Mouse (Mus musculus): ENCODE data around the gene Cpt1b. TPM values are rescaled to one million over a fixed set of nuclear protein-coding genes. Genes with fewer than 3 reads are reported as not detected.

Gene Cpt1b
- 0.92 and 1.4 TPM in 2 replicates for total RNA-seq (2012; rRNA removed)
- polyA plus RNA-seq (2012; ENCODE audit: insufficient read depth in 1 of 2, insufficient read length in 2 of 2, low read depth in 1 of 2, low replicate concordance in 2 of 2, missing spikeins in 1 of 2), result 1 to 10 TPM in 1 of 2 experiments, not detected in 1; 2.0 TPM

DNA sequence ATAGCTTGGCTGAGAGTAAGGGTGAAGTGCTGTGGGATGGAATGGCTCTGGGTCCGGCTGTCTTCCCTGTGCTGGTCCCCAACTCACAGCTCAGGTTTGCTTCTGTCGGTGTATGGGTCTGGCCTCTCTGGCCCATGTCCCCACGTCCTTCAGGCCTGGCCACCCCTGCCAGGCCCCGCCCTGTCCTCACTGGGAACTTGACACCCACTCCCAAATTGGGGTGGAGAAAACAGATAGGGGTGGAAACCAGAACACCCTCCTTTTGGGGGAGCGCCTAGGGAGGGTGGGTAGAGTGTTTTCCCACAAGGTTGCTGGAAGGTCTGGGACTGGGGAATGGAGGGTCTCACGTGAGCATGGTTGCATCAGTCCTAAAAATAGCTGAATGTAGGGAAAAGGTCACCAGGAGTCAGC is at the start of gene Cpt1b:
TSS of gene Cpt1b (minus strand) at position 153 of the 411 bp plus-strand sequence.
- H3K9ac ChIP-seq (ENCODE audit: control insufficient read depth, low read depth, low read length, poor library complexity, severe bottlenecking), result no peak within 1 kb of the TSS
- no peaks in the 10 kb centered on the region; the same call in 1 of the 2 replicates for H3K79me2 ChIP-seq (ENCODE audit: control insufficient read depth, insufficient read depth, low read length, poor library complexity)
- TF ChIP-seq POLR2A (IDR thresholded peaks at IDR 0.05; ENCODE audit: control insufficient read depth in 1 of 2, insufficient read depth in 1 of 2, low read depth in 1 of 2, low read length in 2 of 2, poor library complexity in 1 of 2) (no peak), ZKSCAN1 (IDR thresholded peaks at IDR 0.05; ENCODE audit: low read depth, low read length) (no peak), MXI1 (IDR thresholded peaks at IDR 0.05; ENCODE audit: low read depth, low read length) (no peak), ELF1 (IDR thresholded peaks at IDR 0.05; ENCODE audit: low read depth, low read length) (no peak), RCOR1 (IDR thresholded peaks at IDR 0.05; ENCODE audit: low read depth, low read length) (no peak), KAT2A (conservative IDR thresholded peaks at IDR 0.05; ENCODE audit: low read depth, low read length) (no peak), TAL1 (IDR thresholded peaks at IDR 0.05; ENCODE audit: low read length) (no peak), MAZ (IDR thresholded peaks at IDR 0.05; ENCODE audit: low read depth, low read length) (no peak), CHD1 (IDR thresholded peaks at IDR 0.05; ENCODE audit: low read depth, low read length) (no peak), POLR2AphosphoS5 (IDR thresholded peaks at IDR 0.05; ENCODE audit: borderline replicate concordance, low read depth, low read length) (no peak), ZNF384 (IDR thresholded peaks at IDR 0.05; ENCODE audit: low read depth, low read length) (no peak), ZC3H11A (IDR thresholded peaks at IDR 0.05; ENCODE audit: low read depth, low read length) (no peak), TBP (IDR thresholded peaks at IDR 0.05; ENCODE audit: low read depth, low read length) (no peak), MAFK (IDR thresholded peaks at IDR 0.05; ENCODE audit: borderline replicate concordance, low read depth, low read length) (no peak), USF1 (IDR thresholded peaks at IDR 0.05; ENCODE audit: low read depth, low read length) (no peak), MEF2A (IDR thresholded peaks at IDR 0.05; ENCODE audit: extremely low read depth, insufficient replicate concordance, low read depth, low read length, poor library complexity, severe bottlenecking) (no peak)
- no peaks in the 10 kb centered on the region for H3K9me3 ChIP-seq (replicated peaks; ENCODE audit: insufficient read depth, low read length)
- peaks cover 0 to 4% of the 10 kb centered on the region in 2 experiments; a peak in 1 of 4 replicates for H3K4me1 ChIP-seq (ENCODE audit: control insufficient read depth in 1 of 2, insufficient read depth in 2 of 2, low read length in 2 of 2)
- no peaks in the 10 kb centered on the region for H3K27me3 ChIP-seq (ENCODE audit: control insufficient read depth in 1 of 2, insufficient read depth in 2 of 2, low read length in 2 of 2)
- DNase-seq (ENCODE audit: low read depth, low spot score), result no peak
- H3K4me3 ChIP-seq (ENCODE audit: control insufficient read depth in 1 of 2, insufficient read depth in 1 of 2, low read depth in 2 of 2, low read length in 2 of 2), result no peak within 1 kb of the TSS
- H3K36me3 ChIP-seq (ENCODE audit: control insufficient read depth in 1 of 2, insufficient read depth in 2 of 2, low read length in 2 of 2), result peaks cover 0 to 3% of the 10 kb centered on the region in 2 experiments; a peak in 1 of 4 replicates
- no peak within 1 kb of the TSS for H3K27ac ChIP-seq (ENCODE audit: control insufficient read depth, low read depth, low read length)

GRCm38 (mm10) chr15:89475293-89475600 is 49.6 kb upstream of the Cpt1b start:
- H3K4me1 ChIP-seq (ENCODE audit: control insufficient read depth in 1 of 2, insufficient read depth in 2 of 2, low read length in 2 of 2), result peaks cover 0 to 9% of the 10 kb centered on the region in 2 experiments; a peak in 2 of 4 replicates
- peak overlapping the region; percentile 81 for H3K9ac ChIP-seq (ENCODE audit: control insufficient read depth, low read depth, low read length, poor library complexity, severe bottlenecking)
- H3K4me3 ChIP-seq (ENCODE audit: control insufficient read depth in 1 of 2, insufficient read depth in 1 of 2, low read depth in 2 of 2, low read length in 2 of 2), result peak overlapping the region; percentile 76
- TF ChIP-seq TAL1 (IDR thresholded peaks at IDR 0.05; ENCODE audit: low read length) (no peak), MYB (IDR thresholded peaks at IDR 0.05; ENCODE audit: low read depth, low read length) (no peak), POLR2AphosphoS5 (IDR thresholded peaks at IDR 0.05; ENCODE audit: borderline replicate concordance, low read depth, low read length) (no peak), ZNF384 (IDR thresholded peaks at IDR 0.05; ENCODE audit: low read depth, low read length) (no peak), MAFK (IDR thresholded peaks at IDR 0.05; ENCODE audit: borderline replicate concordance, low read depth, low read length) (no peak), BHLHE40 (IDR thresholded peaks at IDR 0.05; ENCODE audit: borderline replicate concordance, low read depth, low read length) (no peak), SIN3A (IDR thresholded peaks at IDR 0.05; ENCODE audit: low read length) (no peak), TCF12 (IDR thresholded peaks at IDR 0.05; ENCODE audit: low read depth, low read length) (no peak), TBP (IDR thresholded peaks at IDR 0.05; ENCODE audit: low read depth, low read length) (no peak), E2F4 (IDR thresholded peaks at IDR 0.05; ENCODE audit: borderline replicate concordance, low read depth, low read length) (no peak), HCFC1 (IDR thresholded peaks at IDR 0.05; ENCODE audit: low read depth, low read length) (no peak), ETS1 (IDR thresholded peaks at IDR 0.05; ENCODE audit: low read depth, low read length) (no peak), ZC3H11A (IDR thresholded peaks at IDR 0.05; ENCODE audit: low read depth, low read length) (no peak)
- no peaks in the 10 kb centered on the region for H3K27me3 ChIP-seq (ENCODE audit: control insufficient read depth in 1 of 2, insufficient read depth in 2 of 2, low read length in 2 of 2)
- peak; percentile 39 for DNase-seq (ENCODE audit: low read depth, low spot score)
- no peaks in the 10 kb centered on the region for H3K9me3 ChIP-seq (replicated peaks; ENCODE audit: insufficient read depth, low read length)
- H3K27ac ChIP-seq (ENCODE audit: control insufficient read depth, low read depth, low read length), result no peak overlapping the region
- no peaks in the 10 kb centered on the region; the same call in 1 of the 2 replicates for H3K79me2 ChIP-seq (ENCODE audit: control insufficient read depth, insufficient read depth, low read length, poor library complexity)
- H3K36me3 ChIP-seq (ENCODE audit: control insufficient read depth in 1 of 2, insufficient read depth in 2 of 2, low read length in 2 of 2), result no peaks in the 10 kb centered on the region
